Mouse (Mus musculus): ENCODE measurements around the gene Ehbp1l1.

The Ehbp1l1 gene

DNA sequence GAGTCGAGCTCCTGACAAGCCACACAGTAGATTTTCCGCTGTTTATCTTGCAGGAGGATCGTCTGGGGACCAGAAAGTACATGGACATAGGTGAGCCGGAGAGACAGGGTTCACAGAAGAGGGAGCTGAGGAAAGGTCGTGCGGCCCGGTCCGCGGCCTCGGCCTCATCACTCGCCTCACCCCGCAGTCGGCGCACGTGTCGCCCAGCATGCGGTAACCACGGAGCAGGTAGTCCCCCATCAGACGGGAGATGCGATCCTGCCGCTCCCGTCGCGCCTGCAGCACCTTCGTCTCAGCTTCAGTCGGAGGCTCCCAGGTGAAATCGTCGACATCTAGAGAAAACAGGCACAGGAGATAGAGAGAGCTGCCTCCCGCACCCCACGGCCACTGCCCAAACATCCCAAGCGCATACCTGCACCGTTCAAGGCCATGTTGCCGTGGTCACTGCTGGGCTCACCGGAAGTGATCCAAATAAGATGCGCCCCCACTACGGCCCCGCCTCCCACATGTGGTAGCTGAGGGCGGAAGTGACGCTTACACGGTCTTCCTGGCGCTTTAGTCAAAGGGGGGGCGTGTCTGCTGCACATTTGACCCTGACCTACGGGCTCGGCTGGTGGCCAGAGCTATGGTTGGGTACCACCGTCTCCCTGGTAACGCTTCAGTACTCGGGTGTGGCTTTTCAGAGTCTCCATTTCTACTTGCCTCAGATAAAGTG is 5.3 kb upstream of the Ehbp1l1 start:
- DNase-seq (ENCODE audit: low spot score) = peak; percentile 85

DNA sequence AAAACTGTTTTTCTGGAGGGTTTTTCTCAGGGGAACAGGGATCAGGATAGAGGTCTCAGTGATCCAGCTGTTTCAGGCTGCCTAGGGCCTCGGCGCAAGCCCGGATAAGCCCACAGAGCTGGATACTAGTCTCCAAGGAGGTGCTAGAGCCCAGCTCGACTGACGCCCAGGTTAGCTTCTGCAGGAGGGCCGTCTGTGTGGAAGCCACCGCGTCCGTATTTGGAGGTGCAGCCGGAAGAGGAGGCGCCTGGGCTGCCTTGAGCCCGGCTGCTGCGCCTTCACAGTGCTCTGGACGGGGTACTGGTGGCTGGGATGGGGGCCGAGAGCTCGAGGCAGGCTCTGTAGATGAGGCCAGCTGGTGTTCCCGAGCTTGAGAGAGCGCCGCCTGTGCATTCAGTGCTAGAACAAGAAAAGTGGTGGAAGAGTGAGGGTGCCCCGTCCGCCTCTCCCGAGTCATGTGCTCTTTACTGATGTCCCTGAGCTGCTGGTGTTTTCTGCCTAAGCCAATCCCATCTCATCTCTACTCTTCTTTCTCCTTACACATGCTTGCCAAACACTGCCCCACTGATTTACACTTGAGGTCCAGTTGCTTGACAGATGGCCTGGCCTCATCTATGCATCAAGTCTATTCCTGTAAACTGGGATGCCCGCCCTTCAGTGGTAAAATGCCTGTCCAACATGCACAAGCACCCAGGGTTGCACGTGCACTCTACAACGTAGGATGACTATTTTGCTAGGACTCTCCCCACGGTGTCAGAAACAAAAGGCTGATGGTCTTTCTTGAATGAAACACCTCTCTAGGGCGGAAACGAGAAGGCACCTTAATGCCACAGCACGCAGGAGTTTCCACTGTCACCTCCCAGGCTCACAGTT is 4.4 kb upstream of the Ehbp1l1 start:
- no peak for DNase-seq (ENCODE audit: low spot score)

DNA sequence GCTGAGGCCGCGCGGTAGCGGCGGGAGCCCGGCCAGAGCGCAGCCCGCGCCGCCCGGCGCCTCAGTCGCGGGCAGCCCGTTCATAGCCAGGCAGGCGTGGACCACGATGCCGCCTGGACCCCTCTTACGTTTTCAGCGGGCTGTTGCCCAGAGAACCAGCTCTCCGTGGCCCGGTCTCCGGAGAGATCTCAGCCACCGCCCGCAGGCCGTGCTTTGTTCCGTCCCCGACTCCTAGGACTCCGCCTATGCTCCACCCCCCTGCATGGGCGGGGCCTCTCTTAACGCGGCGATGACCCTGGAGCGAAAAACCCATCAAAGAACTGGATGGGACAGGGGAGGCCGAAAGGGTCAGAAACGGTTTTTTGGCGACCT is 3.3 kb upstream of the Ehbp1l1 start, which contains the start of gene Fam89b:
Gene Fam89b, minus strand, starts transcription at position 210 of the 372 bp plus-strand sequence.
- DNase-seq (ENCODE audit: low spot score) = no peak

DNA sequence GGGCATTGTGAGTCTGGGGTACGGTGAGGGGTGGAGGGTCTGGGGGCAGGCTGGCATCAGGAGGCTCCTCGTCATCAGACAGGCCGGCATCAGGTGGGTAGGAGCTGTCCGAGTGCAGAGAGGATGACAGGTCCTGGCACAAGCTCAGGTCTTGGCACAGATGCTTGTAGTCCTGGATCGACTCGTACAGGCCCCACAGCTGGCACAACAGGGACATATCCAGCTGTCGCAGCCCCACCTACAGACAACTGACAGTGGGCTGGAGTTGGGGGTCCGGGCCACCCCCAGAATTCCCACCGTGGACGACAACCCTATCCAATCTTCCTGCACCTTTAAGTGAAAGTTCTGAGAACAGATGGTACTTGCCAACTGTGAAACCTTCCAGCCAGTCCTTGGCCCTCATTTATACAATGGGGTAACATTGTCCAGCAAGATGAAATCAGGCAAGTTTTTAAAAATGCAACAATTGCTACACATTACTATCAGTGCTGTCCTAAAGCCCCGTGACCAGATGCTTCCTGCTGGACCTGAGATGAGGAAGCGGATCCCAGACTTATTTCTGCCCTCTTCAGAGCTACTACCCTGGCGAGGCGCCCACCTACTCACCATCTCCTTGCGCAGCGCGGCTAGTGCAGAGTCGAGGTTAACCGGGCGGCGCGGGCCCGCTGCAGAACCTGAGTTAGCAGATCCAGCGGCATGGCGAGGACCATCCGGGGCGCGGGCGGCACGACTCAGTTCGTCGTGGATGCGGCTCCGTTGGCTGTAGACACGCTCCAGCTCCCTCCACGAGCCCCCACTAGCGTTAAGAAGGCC is 2.7 kb upstream of the Ehbp1l1 start:
- no peak for DNase-seq (ENCODE audit: low spot score)

DNA sequence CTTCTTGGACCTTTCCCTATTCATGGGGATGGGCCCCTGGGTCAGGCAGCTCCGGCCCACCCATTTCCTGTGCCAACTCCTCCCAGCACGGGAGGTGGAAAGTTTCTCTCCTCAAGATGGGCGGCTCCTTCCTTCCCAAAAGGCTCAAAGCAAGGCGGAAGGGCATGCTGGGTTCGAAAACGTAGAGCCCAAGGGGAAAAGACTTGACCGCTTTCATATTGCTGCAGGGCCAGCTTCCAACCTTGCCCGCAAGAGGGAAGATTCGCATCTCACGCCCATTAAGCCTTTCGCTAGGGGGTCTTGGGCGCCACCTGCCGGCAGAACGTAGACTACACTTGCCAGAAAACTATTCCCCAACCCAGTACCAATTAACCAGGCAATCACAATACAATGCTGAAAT is 1.6 kb upstream of the Ehbp1l1 start:
- DNase-seq (ENCODE audit: low spot score) = peak; percentile 83

DNA sequence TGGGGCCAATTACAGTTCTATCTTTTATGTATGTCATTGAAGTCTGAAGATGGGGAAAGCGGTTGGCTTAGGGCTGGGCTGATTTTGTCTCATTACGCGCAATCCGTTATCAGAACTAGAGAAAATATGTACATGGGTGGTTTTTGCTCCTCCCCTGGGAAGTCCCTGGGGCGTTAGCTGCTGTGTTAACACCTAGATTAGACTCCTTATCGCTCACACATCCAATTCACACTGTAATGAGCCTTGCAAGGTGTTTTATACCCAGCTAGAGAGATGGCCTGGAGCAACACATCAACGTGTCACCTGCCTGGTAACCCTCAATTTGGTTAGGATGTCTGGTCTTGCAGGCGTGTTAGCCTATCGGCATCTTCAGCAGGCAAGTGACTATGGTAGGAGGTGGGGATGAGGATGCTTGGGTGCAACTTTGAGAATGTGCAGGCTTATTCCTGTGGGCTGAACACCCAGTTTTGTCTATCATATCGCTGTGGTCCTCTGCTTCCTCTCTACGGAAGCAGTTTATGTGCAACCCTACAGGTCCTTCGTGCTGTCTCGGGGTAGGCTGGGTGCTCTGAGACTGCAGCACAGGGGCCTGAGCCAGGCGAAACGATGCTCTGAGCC is 953 bp upstream of the Ehbp1l1 start:
- DNase-seq (ENCODE audit: low spot score) = no peak

DNA sequence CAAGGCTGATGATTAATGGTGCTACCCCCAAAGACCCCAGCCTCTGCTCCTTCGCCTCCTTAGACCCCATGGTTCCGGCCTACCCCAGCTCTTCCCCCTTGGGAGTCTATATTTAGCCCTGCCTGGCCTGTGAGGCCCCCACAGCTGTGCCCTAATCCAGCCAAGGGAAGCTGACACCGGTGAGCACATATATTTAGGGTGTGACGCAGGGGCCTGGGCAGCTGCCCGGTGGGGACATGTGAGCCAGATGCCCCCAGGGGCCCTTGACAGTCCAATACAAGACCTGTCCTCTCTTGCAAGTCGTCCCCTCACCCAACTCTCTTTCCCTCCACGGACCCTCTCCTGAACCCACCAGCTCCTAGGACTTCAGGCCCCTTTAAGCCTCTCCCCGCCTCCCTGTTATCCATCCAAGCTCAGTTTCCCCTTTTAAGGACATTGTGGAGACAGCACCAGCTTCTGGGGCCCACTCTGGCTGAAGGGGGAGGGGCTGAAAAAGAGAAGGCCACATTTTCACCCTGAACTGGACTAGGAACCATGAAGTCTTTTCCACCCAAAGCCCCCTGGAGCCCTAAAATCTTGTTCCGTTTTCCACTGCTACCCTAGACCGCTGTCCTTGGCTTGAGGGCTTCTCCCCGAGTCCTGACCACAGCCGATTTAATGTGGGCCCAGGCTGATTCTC is 949 bp downstream of the Ehbp1l1 start:
- no peak for DNase-seq (ENCODE audit: low spot score)

DNA sequence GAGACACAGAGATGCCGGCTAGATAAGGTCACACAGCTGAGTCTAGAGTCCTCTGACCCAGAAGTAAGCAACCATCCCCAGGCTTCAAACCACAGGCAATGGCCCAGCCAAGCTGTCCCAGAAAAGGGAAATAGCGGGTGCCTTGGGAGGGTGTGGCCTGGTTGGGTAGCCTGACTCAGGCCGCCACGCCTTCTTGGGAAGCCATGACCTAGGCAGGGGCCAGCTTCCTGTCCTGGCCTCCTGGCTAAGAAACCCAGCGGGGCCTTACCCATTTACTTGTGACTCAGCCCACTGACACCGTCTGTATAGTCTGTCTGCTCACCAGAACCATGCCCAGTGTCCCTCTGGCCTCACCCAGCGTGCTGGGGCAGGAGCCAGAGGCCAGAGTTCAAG is 1.6 kb downstream of the Ehbp1l1 start:
- no peak for DNase-seq (ENCODE audit: low spot score)

DNA sequence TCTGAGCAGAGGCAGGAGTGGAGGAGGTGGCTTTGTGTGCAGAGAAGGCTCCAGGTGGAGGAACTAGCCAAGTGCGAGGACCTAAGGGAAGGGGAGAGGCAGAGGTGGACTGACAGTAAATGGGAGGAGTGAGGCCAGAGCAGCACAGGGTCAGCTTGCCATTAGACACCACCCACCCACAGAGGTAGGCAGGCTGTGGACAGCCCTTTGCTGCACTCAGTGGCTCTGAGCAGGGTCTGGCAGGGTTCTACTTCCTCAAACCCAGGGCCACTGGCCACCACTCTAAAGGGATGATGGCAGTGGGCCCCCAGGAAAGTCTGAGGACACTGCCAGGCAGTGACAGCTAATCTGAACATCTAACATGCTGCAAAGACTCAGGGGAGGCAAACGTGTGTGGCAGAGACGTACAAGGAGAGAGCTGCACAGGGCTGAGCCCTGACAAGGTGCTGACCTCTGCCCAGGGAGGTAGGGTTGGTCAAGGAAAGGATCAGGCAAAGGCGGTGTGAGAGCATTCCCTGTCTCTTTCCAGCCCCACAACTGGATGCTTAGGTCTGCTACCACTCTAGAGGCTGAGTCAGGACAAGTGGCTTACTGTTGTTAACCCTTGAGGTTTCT is 2.1 kb downstream of the Ehbp1l1 start:
- DNase-seq (ENCODE audit: low spot score) = no peak

DNA sequence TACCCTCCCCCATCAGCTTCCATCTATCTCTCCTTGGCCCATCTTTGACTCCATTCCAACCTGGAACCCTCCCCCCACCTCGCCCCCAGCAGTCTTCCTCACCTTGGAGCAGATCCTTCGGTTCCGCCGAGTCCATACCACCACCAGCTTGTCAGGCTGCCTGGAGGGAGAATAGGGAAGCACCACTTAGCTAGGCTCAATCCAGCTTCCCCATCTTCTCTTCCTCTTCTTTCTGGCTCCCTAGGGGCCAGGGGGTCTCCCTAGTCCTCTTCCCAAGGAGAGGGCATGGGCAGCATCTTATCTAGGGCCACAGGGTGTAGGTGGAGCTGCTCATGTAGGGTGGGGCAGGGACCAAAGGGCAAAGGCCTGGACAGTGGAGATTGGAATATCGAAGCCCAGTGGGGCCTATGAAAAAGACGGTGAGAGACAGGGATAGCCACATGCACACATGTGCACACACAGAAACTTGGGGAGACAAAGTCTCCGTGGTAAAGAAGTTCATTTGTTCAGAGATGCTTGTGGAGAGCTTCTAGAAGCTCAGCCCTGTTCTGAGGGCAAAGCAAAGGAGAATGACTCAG is 3.2 kb downstream of the Ehbp1l1 start:
- DNase-seq (ENCODE audit: low spot score) = no peak

DNA sequence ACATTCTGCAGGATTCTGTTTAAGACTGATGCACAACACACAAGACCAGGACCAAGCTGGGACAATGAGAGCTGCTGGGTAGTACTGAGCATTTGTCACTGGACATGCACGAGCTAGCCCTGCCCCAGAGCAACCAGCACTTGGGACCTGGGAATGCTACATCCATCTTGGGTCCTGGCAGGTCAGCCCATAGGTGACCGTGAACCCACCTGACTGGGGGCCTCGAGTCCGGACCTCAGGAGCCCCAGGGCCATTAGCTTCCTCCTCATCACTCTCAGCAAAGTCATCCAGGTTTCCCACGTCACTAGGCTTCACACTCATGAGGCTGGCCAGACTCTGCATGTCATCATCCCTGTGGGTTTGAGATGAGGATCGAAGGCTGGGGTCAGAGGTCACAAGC is 4.9 kb downstream of the Ehbp1l1 start:
- no peak for DNase-seq (ENCODE audit: low spot score)

DNA sequence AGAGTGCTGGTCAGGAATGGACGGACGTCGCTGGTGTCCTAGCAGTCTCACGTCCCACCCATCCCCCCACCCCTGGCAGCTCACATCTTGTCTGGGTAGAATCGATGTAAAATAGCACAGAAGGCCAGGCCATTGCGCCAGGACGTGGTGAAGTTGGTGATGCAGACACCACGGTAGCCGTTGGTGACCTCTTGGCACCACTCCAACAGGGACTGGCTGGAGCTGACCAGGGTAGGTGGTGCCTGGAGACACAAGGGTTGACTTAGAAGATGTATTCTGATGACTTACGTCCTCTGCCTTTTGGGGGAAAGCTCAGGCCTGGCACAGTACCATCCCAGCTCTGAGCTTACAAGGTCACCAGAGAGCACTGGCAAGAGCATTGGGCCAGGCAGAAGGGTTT is 9.2 kb downstream of the Ehbp1l1 start:
- no peak for DNase-seq (ENCODE audit: low spot score)

DNA sequence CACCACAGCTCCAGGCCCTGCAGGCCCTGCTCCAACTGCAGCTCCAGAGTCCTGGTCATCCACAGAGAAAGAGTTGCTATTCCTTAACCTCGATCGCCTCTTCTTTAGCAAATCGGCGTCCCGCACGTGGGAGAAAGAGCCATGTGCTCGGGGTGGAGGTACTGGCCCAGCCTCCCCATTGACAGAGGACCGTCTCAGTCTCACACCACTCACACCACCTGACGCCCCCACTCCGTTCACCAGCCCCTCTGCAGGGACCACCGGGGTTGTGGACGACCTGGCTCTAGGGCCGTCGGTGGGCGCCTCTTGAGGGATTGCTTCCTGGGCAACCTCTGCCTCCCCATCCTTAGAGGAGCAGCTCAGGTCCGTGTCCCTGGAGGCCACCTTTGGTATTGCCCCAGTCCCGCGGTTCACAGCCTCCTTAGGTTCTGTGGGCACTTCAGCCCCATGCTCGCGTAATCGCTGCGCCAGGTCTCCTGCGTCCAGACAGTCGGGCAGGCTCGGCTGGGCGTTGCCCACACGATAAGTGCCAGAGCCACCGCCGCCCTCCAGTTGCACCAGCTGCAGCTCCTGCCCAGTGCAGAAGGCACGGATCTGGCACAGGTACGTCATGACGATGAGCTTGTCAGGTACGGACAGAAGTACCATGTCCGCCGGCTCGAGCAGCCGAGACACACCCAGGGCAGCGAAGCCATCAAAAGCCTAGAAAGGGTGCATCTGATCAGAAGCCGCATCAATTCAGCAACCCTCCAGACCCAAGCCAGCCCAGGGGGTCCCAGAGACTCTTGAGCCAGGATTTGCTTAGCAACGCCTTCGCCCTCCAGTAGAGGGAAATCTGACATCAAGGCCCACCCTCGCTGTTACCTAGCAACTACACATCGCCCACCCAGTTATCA is 10.1 kb downstream of the Ehbp1l1 start:
- DNase-seq (ENCODE audit: low spot score) = no peak

DNA sequence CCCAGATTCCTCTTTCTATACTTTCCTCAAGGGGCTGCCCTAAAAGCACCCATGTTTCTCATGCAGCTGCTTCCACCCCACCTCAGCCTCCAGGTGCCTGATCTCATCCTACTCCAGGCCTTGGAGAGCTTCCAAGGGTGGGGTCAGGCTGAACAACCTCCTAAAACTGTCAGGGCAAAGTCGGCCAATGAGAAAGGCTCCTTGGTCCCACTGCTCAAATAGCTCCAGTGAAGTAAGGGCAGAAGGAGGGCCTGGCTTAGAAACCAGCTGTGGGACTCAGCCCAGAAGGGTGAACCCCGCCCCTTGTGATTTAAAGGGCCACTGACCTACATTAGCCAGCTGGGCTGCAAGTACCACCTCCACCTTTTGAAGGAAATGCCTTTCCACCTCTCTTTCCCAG is 12.4 kb downstream of the Ehbp1l1 start:
- no peak for DNase-seq (ENCODE audit: low spot score)

DNA sequence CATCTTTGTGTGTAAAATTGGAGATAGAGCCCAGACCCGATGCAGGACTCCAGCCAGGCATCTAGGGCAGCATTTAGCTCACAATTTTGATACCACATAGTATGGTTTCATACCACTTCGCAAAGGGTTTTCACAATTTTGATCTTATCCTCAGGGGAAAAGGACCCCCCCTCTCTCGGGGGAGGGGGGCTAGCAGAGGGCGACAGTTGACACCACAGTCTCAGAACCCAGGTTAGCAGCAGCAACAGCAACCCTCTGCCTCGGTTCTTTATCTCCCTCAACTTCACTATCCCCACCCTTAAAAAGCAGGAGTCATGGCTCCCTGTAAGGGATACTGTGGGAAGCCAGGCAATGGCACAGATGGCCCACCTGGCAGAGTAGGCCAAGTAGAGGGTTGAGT is 12.9 kb downstream of the Ehbp1l1 start:
- DNase-seq (ENCODE audit: low spot score) = no peak

DNA sequence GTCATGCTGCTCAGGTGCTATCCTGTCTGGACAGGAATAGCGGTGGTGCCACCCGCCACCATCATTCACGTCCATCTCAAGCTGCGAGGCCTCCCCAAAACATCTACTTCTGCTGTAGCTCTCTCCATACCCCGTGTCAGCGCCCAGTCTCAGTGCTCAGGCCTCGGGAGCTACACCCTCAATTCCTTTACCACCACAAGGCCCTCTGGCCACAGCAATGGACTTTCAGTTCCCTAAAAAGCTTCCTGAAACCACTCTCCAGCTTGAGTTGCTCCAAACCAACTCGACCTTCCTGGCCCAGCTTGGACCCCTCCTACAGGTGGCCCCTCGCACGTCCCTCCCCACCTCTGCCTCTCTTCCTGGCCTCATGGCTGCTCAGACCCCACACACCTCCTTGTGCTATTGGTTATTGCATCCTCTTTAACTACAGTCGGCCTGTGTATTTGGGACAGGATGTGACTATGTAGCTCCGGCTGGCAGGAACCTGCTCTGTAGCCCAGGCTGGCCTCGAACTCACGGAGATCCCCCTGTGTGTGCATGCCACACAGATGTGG is 14.1 kb downstream of the Ehbp1l1 start:
- DNase-seq (ENCODE audit: low spot score) = no peak

DNA sequence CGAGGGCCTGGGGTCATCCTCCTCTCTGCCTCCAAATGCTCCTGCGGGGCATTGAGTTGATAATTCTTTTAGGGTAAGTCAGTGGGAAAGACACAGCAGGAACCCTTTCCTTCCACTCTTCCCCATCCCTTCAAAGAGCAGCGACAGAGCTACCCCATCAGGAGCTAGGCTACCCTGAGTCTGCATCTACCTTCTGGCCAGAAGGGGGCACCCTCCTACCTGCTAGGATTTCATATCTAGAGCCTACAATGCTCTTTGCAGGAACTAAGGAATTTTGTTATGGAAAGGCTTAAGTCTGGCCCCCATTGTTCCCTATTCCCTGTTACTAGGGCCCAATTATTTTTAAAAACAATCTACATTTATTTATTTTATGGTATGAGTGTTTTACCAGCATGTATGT is 14.9 kb downstream of the Ehbp1l1 start:
- DNase-seq (ENCODE audit: low spot score) = no peak

DNA sequence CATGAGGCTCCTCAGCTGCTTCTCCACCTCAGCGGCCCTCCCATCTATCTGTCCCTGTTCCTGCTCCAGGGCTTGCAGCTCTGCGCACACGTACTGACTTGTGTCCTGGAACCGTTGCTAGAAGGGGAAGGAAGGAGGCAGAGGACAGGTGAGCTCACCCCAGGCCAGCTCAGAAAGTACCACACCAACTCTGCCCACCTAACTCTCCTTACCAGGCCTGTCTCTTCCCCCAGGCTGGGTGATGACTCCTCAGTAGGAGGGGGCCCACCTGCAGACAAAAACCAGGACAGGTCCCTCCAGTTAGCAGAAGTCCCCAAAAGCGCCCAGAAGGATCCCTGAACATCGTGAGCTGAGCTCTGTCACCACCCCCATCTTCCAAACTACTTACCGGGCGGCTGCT is 15.5 kb downstream of the Ehbp1l1 start:
- no peak for DNase-seq (ENCODE audit: low spot score)

DNA sequence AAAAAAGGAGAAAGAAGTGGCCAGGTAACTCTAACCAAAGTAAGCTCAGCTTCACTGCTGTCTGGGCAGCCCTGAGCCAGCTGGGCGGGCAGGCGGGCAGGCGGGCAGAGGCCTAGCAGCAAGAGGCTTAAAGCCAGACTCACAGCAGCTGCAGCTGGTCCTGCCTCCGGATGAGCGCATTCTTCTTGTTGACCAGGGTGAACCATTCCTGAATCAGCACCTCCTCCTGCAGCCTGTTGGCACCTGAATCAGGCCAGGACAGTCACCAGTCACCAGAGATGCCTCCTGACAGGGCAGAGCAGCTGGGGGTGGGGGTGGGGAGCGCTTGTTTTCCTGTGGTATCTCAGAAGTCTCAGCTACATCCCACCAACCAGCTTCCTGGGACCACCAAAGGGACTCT is 16.0 kb downstream of the Ehbp1l1 start:
- DNase-seq (ENCODE audit: low spot score) = no peak
